In the genomic region with DNA sequence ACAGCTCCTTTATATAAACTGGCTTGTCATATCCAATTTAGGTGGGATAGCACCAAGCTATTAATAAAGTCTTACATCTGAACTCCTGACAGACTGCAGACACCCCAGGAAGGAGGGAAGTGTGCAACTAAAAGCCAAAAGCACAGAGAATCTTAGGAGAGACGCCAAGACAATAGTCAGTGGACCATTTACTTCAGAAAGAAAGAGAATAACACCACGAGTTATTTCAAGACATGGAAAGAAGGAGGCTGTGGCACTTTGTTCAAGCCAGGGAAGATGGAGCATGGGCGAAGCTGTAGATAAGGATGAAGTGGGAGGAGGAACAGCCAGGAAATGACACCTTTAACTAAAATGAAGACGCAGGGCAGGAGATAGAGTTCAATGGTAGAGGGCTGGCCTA, we compare ENCODE assay signal across 17 mouse cellular contexts.
"Had no signal": no experiment of that assay in that cellular context is flagged by ENCODE, and none has a peak within 500 bp of the region (broad histone marks: within the 10 kb centered on the region; RNA-seq: fewer than 3 reads in every experiment).

No protein-coding gene starts in this region.

- DNase-seq: retina, postnatal 1 day; right cerebral cortex, adult 18-20 months; right cerebral cortex, postnatal 14 days; right cerebral cortex, postnatal 25 days; right cerebral cortex, postnatal 4 days; spleen, adult 18-20 months; thymus, adult 18-20 months; thymus, adult 2 months; thymus, postnatal 14 days; thymus, postnatal 25 days; thymus, postnatal 36 days; thymus, postnatal 4 days had no signal

- H3K9ac ChIP-seq: neural tube, embryonic 12.5 days; neural tube, embryonic 13.5 days; neural tube, embryonic 15.5 days; stomach, embryonic 15.5 days had no signal

- H3K4me3 ChIP-seq: neural tube, embryonic 12.5 days; neural tube, embryonic 13.5 days; neural tube, embryonic 15.5 days; stomach, embryonic 15.5 days had no signal

- H3K27ac ChIP-seq: neural tube, embryonic 12.5 days; neural tube, embryonic 15.5 days; stomach, embryonic 15.5 days; stomach, postnatal 0 days had no signal

- H3K27me3 ChIP-seq: neural tube, embryonic 12.5 days; neural tube, embryonic 13.5 days; neural tube, embryonic 15.5 days; stomach, embryonic 15.5 days had no signal

- H3K4me1 ChIP-seq: neural tube, embryonic 15.5 days had no signal

- H3K9me3 ChIP-seq: neural tube, embryonic 12.5 days; neural tube, embryonic 13.5 days; neural tube, embryonic 15.5 days; stomach, embryonic 15.5 days had no signal

- H3K36me3 ChIP-seq: neural tube, embryonic 12.5 days; neural tube, embryonic 13.5 days; neural tube, embryonic 15.5 days; stomach, embryonic 15.5 days had no signal
